In the genomic region with DNA sequence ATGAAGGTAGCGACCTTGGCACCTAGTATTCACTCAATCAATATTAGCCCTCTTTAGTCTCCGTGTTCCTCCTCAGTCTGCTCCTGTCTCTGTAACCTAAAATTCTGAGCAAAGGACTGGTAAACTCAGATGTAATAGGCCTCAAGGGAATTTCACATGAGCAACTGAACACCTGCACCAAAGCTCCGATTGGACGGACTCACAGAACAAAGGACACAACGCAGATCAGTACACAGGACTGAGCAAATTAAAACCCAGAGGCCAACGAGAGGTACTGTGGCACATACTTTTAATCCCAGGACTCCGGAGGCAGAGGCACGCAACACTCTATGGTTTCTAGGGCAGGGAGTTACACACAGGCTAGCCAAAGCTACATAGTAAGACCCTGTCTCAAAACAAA, we compare ENCODE assay signal across 12 mouse cellular contexts. TPM values are rescaled to one million over a fixed set of nuclear protein-coding genes. Genes with fewer than 3 reads are reported as not detected.
DNase-seq lines count a peak whose midpoint lies in the region; ATAC-seq and TF ChIP-seq lines count a peak whose summit lies in the region.
"Had no signal": no experiment of that assay in that cellular context is flagged by ENCODE, and none has a peak within 500 bp of the region (broad histone marks: within the 10 kb centered on the region; RNA-seq: fewer than 3 reads in every experiment).

No protein-coding gene starts in this region.

- peak; percentile 55 for DNase-seq in MN1 (ENCODE audit: low spot score)
- peak; percentile 38 for DNase-seq in forebrain, postnatal 0 days
- DNase-seq in left cerebral cortex, postnatal 4 days = no peak
- no peak for DNase-seq in frontal cortex, postnatal 10 days (ENCODE audit: low spot score in 2 of 2)
- DNase-seq in lung, postnatal 36 days = no peak
- no peak for DNase-seq in gastrocnemius, postnatal 14 days
- DNase-seq: adrenal gland, postnatal 10 days; liver, postnatal 0 days; thymus, postnatal 4 days had no signal

- no peaks in the 10 kb centered on the region for H3K9me3 ChIP-seq in E14TG2a.4 (ENCODE audit: low read length)
- H3K9me3 ChIP-seq in forebrain, postnatal 0 days (ENCODE audit: low read length) = no peaks in the 10 kb centered on the region
- H3K9me3 ChIP-seq in limb, embryonic 15.5 days = no peaks in the 10 kb centered on the region

- WGBS in forebrain, postnatal 0 days = 23% methylated on average over 8 of the region's 8 CpGs
- WGBS in limb, embryonic 15.5 days = 41% methylated on average over 8 of the region's 8 CpGs

- peaks cover 46% of the 10 kb centered on the region for H3K4me1 ChIP-seq in E14TG2a.4 (replicated peaks; ENCODE audit: low read depth, low read length)
- peaks cover 43% of the 10 kb centered on the region for H3K4me1 ChIP-seq in forebrain, postnatal 0 days (ENCODE audit: insufficient read depth)
- peaks cover 28% of the 10 kb centered on the region for H3K4me1 ChIP-seq in limb, embryonic 15.5 days

- peaks cover 89% of the 10 kb centered on the region for H3K27me3 ChIP-seq in E14TG2a.4 (ENCODE audit: insufficient read depth, low read length)
- no peaks in the 10 kb centered on the region for H3K27me3 ChIP-seq in forebrain, postnatal 0 days (ENCODE audit: insufficient read depth, low read length)
- H3K27me3 ChIP-seq in limb, embryonic 15.5 days = peaks cover 60% of the 10 kb centered on the region

- H3K27ac ChIP-seq in forebrain, postnatal 0 days (ENCODE audit: low read depth, low read length) = peak overlapping the region; percentile 90
- no peak overlapping the region for H3K27ac ChIP-seq in limb, embryonic 15.5 days

- H3K36me3 ChIP-seq in E14TG2a.4 (ENCODE audit: insufficient read depth, low read length) = no peaks in the 10 kb centered on the region
- no peaks in the 10 kb centered on the region for H3K36me3 ChIP-seq in forebrain, postnatal 0 days (ENCODE audit: insufficient read depth)
- no peaks in the 10 kb centered on the region for H3K36me3 ChIP-seq in limb, embryonic 15.5 days

- peak overlapping the region; percentile 64 for H3K4me2 ChIP-seq in forebrain, postnatal 0 days (ENCODE audit: low read depth)
- peak overlapping the region; percentile 93 for H3K4me2 ChIP-seq in limb, embryonic 15.5 days

- no peak for ATAC-seq in forebrain, postnatal 0 days
- ATAC-seq in limb, embryonic 15.5 days (ENCODE audit: insufficient number of reproducible peaks, low FRiP score, low TSS enrichment, low read depth) = no peak
- ATAC-seq: inflammation-experienced regulatory T-cells, adult 6 months; liver, postnatal 0 days had no signal

- intact Hi-C loops in left cerebral cortex, postnatal 4 days (cut with DNase I) = no loop called here
- intact Hi-C loops in gastrocnemius, postnatal 14 days (cut with DNase I; ENCODE audit: low total_unique reads) = no loop called here

- H3K9ac ChIP-seq in forebrain, postnatal 0 days = 0 out of 2 replicates have a peak overlapping the region, but pooled peaks have one; percentile 74
- peak overlapping the region; percentile 52; the same call in 1 of the 2 replicates for H3K9ac ChIP-seq in limb, embryonic 15.5 days
- H3K9ac ChIP-seq: liver, postnatal 0 days had no signal

- no peak for TF ChIP-seq CTCF in E14TG2a.4 (conservative IDR thresholded peaks at IDR 0.05; ENCODE audit: low read length)
- TF ChIP-seq CTCF in forebrain, postnatal 0 days (IDR thresholded peaks at IDR 0.05; ENCODE audit: low read depth) = no peak

- H3K4me3 ChIP-seq in E14TG2a.4 (replicated peaks; ENCODE audit: low read length) = peak overlapping the region; percentile 81
- no peak overlapping the region for H3K4me3 ChIP-seq in forebrain, postnatal 0 days (ENCODE audit: low read depth, low read length)
- H3K4me3 ChIP-seq in limb, embryonic 15.5 days = peak overlapping the region; percentile 60; the same call in 1 of the 2 replicates

RNA-seq across cellular contexts. Expression of gene Calcoco1, which starts 25.9 kb away (rescaled TPM):
- total RNA-seq in forebrain, postnatal 0 days (2014; rRNA removed) = 42.6 and 47.1 TPM in 2 replicates
- polyA plus RNA-seq in forebrain, postnatal 0 days (2015; fragmentation: Nextera tagmentation; extraction: Ambion mirVana) = 33.5 and 36.9 TPM in 2 replicates
- polyA plus RNA-seq in limb, embryonic 15.5 days (2015; fragmentation: Nextera tagmentation; extraction: Ambion mirVana) = 59.1 and 69.6 TPM in 2 replicates
- 10 to 100 TPM; 44.3 to 46.7 TPM for total RNA-seq in left cerebral cortex, postnatal 4 days (2021)
- 10 to 100 TPM; 44.1 to 56.5 TPM for total RNA-seq in gastrocnemius, postnatal 14 days (2021)

Comparison
In these comparisons a context has a peak if more than half of its experiments do, and no peak if none do; other contexts are left out.
1. DNase-seq: peak in MN1 (single experiment) and forebrain, postnatal 0 days (single experiment); none in left cerebral cortex, postnatal 4 days (single experiment), frontal cortex, postnatal 10 days (0 of 2), lung, postnatal 36 days (single experiment) and gastrocnemius, postnatal 14 days (single experiment).